Mouse (Mus musculus) embryonic stem cell, embryonic (primary cell): Measurements from ENCODE around the gene Spats1.

Experiments
- CTCF ChIA-PET, 4 experiments: fragments of 300-600 bp in 2 of 4; fragments of 350-600 bp in 2 of 4; sonication (Branson Sonifier 250); formaldehyde crosslinking; loops; one replicate each; lab custom pipeline; 2022; ENCODE audit warnings: inconsistent platforms in 2 of 4; lab: Charles Lee
- POLR2A ChIA-PET, 4 experiments: fragments of 300-600 bp in 2 of 4; fragments of 350-600 bp in 2 of 4; sonication (Branson Sonifier 250); formaldehyde crosslinking; loops; one replicate each; lab custom pipeline; 2022; ENCODE audit warnings: antibody characterized with exemption in 4 of 4, inconsistent platforms in 1 of 4; lab: Charles Lee

Gene Spats1

GRCm38 (mm10) chr17:45503301-45503973, 28.2 kb upstream of the Spats1 start:
- ChIA-PET POLR2A (interaction anchor here in 3 of 4 experiments (0.6 to 2.7 kb wide), 15 partner anchors 7 to 76 kb away, joined by 3 to 8 read pairs (median 4); partner anchors contain the start of genes Cdc5l (in 1 of the 3), Hsp90ab1 (in 1 of the 3), Spats1 (in 1 of the 3) and Tcte1 (in 1 of the 3)), CTCF (interaction anchor here in 3 of 4 experiments (0.6 to 3.0 kb wide), 4 partner anchors 13 to 22 kb away, joined by 4 to 10 read pairs (median 4); no protein-coding TSS in a partner anchor)

GRCm38 (mm10) chr17:45502324-45502723, 27.1 kb upstream of the Spats1 start:
- ChIA-PET POLR2A (interaction anchor here in 2 of 4 experiments (0.6 to 2.7 kb wide), 9 partner anchors 15 to 77 kb away, joined by 3 to 8 read pairs (median 4); partner anchors contain the start of genes Nfkbie (in 1 of the 2) and Tcte1 (in 1 of the 2)), CTCF (interaction anchor here in 2 of 4 experiments (0.9 to 1.4 kb wide), 2 partner anchors 14 kb away, joined by 3 to 5 read pairs; no protein-coding TSS in a partner anchor)

- ChIA-PET CTCF (interaction anchor here in 2 of 4 experiments (0.6 to 0.9 kb wide), 3 partner anchors 11 to 718 kb away, joined by 3 to 4 read pairs (median 3); no protein-coding TSS in a partner anchor), POLR2A (interaction anchor here in 2 of 4 experiments (0.9 to 4.8 kb wide), 7 partner anchors 9 to 91 kb away, joined by 3 to 30 read pairs (median 3); partner anchors contain the start of genes Hsp90ab1 (in 1 of the 2), Nfkbie (in 1 of the 2) and Spats1 (in 1 of the 2))
These were observed 25.8 kb upstream of the Spats1 start for GRCm38 (mm10) chr17:45500981-45501380.

- ChIA-PET POLR2A (interaction anchor here in 2 of 4 experiments (0.7 to 4.8 kb wide), 9 partner anchors 8 to 44 kb away, joined by 3 to 30 read pairs (median 4); partner anchors contain the start of genes Aars2 (in 1 of the 2) and Spats1 (in 1 of the 2)), CTCF (interaction anchor here in 3 of 4 experiments (0.7 to 1.5 kb wide), 6 partner anchors 8 to 46 kb away, joined by 3 to 6 read pairs (median 4); no protein-coding TSS in a partner anchor)
These were observed 24.3 kb upstream of the Spats1 start for GRCm38 (mm10) chr17:45499516-45499915.

- CTCF ChIA-PET: interaction anchor here in 1 of 4 experiments (1.5 kb wide), 1 partner anchor 19 kb away, joined by 6 read pairs; no protein-coding TSS in a partner anchor
- POLR2A ChIA-PET: interaction anchor here in 2 of 4 experiments (0.8 to 4.8 kb wide), 8 partner anchors 9 to 144 kb away, joined by 3 to 30 read pairs (median 4); partner anchors contain the start of genes Aars2 (in 1 of the 2) and Spats1 (in 1 of the 2)
These were observed 23.2 kb upstream of the Spats1 start for GRCm38 (mm10) chr17:45498397-45498796.

GRCm38 (mm10) chr17:45495398-45495797, 20.2 kb upstream of the Spats1 start:
- ChIA-PET CTCF (interaction anchor here (0.5 to 5.7 kb wide), 39 partner anchors 11 to 538 kb away, joined by 3 to 43 read pairs (median 5); partner anchors contain the start of genes Aars2 (in 3 of the 4), Tmem151b (in 2 of the 4) and Spats1 (in 1 of the 4)), POLR2A (interaction anchor here (0.5 to 8.4 kb wide), 59 partner anchors 8 to 1644 kb away, joined by 3 to 62 read pairs (median 4); partner anchors contain the start of genes Aars2 (in 4 of the 4), Hsp90ab1 (in 3 of the 4), Spats1 (in 3 of the 4) and Nfkbie (in 2 of the 4))

- CTCF ChIA-PET: interaction anchor here in 2 of 4 experiments (0.6 to 2.6 kb wide), 4 partner anchors 11 to 16 kb away, joined by 3 to 7 read pairs (median 4); partner anchors contain the start of gene Aars2 (in 1 of the 2)
These were observed 15.4 kb upstream of the Spats1 start for GRCm38 (mm10) chr17:45490532-45491154.

DNA sequence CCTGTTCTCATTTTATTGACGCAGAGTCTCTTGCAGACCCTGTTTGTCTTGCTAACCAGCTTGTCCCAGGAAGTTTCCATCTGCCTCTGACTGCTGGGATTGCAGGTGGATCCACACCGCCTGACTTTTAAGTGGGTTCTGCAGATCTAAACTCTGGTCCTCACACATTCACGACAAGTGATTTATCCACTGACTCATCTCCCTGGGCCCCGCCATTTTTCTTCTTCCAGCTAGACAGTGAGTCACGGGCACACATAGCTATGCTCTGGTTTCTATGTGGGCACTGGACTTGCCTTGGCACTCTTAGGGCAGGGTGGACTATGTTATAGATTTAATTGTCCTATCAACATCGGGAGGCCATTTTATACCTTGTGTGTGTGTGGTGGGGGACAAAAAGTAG, 14.5 kb upstream of the Spats1 start:
- ChIA-PET CTCF (interaction anchor here in 2 of 4 experiments (0.6 to 2.6 kb wide), 6 partner anchors 9 to 53 kb away, joined by 3 to 7 read pairs (median 4); no protein-coding TSS in a partner anchor), POLR2A (interaction anchor here in 3 of 4 experiments (0.5 to 8.4 kb wide), 11 partner anchors 9 to 1244 kb away, joined by 3 to 62 read pairs (median 4); partner anchors contain the start of genes Aars2 (in 1 of the 3) and Hsp90ab1 (in 1 of the 3))

More at GRCm38 (mm10) chr17:45490532-45491154, 15.4 kb upstream of the Spats1 start:
- POLR2A ChIA-PET: interaction anchor here in 2 of 4 experiments (0.7 to 8.4 kb wide), 4 partner anchors 13 to 24 kb away, joined by 3 to 62 read pairs (median 5); partner anchors contain the start of gene Aars2 (in 1 of the 2)

- ChIA-PET POLR2A (interaction anchor here (0.5 to 1.9 kb wide), 16 partner anchors 9 to 780 kb away, joined by 3 to 6 read pairs (median 3); partner anchors contain the start of genes Aars2 (in 1 of the 4), Hsp90ab1 (in 1 of the 4), Slc35b2 (in 1 of the 4) and Tmem151b (in 1 of the 4)), CTCF (interaction anchor here (0.5 to 2.6 kb wide), 9 partner anchors 8 to 154 kb away, joined by 3 to 7 read pairs (median 4); no protein-coding TSS in a partner anchor)
These were observed 13.4 kb upstream of the Spats1 start for GRCm38 (mm10) chr17:45488321-45489254.

GRCm38 (mm10) chr17:45487216-45487615, 12.0 kb upstream of the Spats1 start:
- ChIA-PET POLR2A (interaction anchor here in 3 of 4 experiments (0.6 to 1.9 kb wide), 17 partner anchors 8 to 782 kb away, joined by 3 to 8 read pairs (median 4); partner anchors contain the start of genes Aars2 (in 2 of the 3), Hsp90ab1 (in 1 of the 3), Spats1 (in 1 of the 3) and Tmem151b (in 1 of the 3)), CTCF (interaction anchor here (0.5 to 1.3 kb wide), 11 partner anchors 11 to 243 kb away, joined by 3 to 9 read pairs (median 3); partner anchors contain the start of gene Aars2 (in 2 of the 4))

DNA sequence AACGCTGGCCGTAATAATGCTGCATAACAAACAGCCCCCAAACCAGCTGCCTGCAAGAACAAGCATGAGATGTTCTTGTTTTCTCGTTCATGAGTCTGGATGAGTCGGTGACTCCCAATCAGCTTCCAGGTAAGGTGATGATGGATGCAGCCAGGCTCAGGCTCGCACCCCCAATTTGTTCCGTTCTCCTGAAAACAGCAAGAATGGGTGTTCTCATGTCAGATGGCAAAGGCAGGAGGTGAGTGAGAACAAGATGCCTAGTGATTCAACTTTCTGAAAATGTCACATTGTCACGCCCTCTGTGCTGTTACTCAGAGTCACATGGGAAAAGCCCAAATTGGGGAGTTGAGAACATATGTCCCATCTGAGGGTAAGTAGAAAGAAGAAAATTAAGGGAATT, 10.4 kb upstream of the Spats1 start:
- CTCF ChIA-PET: interaction anchor here in 1 of 4 experiments (0.7 kb wide), 1 partner anchor 12 kb away, joined by 3 read pairs; no protein-coding TSS in a partner anchor
- POLR2A ChIA-PET: no interaction called here

DNA sequence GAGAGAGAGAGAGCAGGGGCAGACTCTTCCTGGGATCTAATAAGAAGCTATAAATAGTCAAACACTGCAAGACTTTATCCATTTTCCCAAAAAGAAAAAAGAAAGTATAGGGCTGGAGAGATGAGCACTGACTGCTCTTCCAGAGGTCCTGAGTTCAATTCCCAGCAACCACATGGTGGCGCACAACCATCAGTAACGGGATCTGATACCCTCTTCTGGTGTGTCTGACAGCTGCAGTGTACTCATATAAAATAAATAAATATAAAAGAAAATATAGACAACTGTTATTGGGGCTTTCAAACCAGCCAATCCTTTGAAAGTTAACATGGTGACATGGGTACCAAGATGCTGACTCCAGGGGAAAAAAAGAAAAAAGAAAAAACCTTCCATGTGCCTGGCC, 5.2 kb upstream of the Spats1 start:
- POLR2A ChIA-PET: interaction anchor here in 2 of 4 experiments (0.7 to 13.8 kb wide), 6 partner anchors 26 to 89 kb away, joined by 3 to 195 read pairs (median 6); partner anchors contain the start of genes Aars2 (in 1 of the 2), Cdc5l (in 1 of the 2), Hsp90ab1 (in 1 of the 2) and Slc35b2 (in 1 of the 2)
- CTCF ChIA-PET: interaction anchor here in 3 of 4 experiments (0.5 to 4.3 kb wide), 14 partner anchors 9 to 292 kb away, joined by 3 to 21 read pairs (median 4); partner anchors contain the start of gene Aars2 (in 1 of the 3)

DNA sequence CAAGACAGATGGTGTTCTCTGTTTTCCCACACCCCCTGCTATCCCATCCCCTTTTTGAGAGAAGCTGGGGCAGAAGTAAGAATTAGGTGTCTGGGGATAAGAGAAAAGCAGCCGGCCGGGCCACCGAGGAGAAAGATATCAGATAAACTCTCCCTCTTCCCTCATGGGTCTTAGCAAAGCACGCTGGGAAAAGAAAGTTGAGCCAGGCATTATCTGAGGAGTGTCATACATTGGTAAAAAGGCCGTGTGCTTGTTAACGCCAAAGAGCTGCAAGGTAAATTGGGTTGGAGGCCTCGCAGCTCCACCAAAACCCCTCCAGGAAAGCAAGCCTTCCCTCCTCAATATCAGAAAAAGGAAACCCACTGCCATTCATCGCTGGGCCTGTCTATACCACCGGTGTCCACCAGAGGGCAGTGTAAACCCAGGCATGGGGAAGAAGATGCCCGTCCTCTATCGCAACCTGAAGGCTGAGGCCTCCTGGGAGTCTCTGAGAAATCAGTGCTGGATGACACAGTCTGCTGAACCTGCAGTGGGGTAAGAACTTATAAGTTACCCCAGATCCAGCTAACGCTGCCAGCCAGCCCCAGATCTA, 3.1 kb upstream of the Spats1 start:
- ChIA-PET POLR2A (interaction anchor here in 3 of 4 experiments (0.6 to 13.8 kb wide), 29 partner anchors 9 to 178 kb away, joined by 3 to 195 read pairs (median 4); partner anchors contain the start of genes Aars2 (in 3 of the 3), Hsp90ab1 (in 2 of the 3), Nfkbie (in 2 of the 3) and Slc35b2 (in 1 of the 3)), CTCF (interaction anchor here (0.6 to 4.8 kb wide), 42 partner anchors 11 to 263 kb away, joined by 3 to 29 read pairs (median 5); partner anchors contain the start of genes Nfkbie (in 3 of the 4), Aars2 (in 2 of the 4), Tmem151b (in 2 of the 4) and Slc35b2 (in 1 of the 4))

GRCm38 (mm10) chr17:45474146-45474545, 1.1 kb downstream of the Spats1 start:
- ChIA-PET POLR2A (interaction anchor here (0.6 to 13.8 kb wide), 36 partner anchors 12 to 156 kb away, joined by 3 to 195 read pairs (median 6); partner anchors contain the start of genes Aars2 (in 3 of the 4), Cdc5l (in 3 of the 4), Hsp90ab1 (in 3 of the 4) and Tmem151b (in 2 of the 4)), CTCF (interaction anchor here (0.6 to 4.8 kb wide), 16 partner anchors 11 to 265 kb away, joined by 3 to 29 read pairs (median 6); partner anchors contain the start of genes Aars2 (in 1 of the 4), Cdc5l (in 1 of the 4) and Tmem151b (in 1 of the 4))
